11 mouse cellular contexts compared by ENCODE assay signal in the genomic region with DNA sequence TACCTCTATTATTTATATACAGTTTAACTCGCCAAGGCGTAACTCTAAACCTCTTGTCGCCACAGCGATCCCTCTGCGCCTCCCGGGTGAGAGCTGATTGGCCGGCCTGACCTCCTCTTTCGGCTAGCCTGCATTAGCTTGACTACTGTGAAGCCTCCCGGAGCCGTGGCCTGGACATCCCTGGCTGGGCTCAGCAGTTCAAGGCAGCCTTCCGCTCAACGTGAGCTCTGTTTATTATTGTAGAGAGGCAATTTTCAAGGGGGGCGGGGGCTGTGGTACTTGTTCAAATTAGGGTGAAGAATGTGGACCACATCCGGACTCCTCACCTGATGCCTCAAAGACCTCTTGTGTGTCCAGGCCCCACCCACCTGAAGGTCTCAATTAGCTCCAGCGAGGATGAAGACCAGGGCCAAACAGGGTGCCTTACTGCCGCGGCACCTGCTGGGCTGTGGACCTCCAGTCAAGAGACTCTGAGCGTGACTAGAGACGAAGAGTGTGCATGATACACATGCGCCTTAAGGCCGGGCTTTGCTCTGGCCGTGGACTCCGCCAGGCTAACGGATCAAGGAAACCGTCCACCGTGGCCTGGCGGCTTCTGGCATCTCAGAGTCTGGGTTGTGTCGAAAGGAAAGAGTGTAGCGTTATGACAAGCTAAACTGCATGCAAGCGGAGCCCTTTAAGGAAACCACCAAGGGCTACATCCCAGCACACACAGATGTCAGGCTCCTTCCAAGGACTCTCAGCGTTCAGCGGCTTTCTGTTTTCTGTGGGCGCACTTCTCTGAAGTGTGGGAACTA.
A peak's percentile ranks its signal among the peaks of the same experiment; 100 is the strongest.
DNase-seq lines count a peak whose midpoint lies in the region; ATAC-seq and TF ChIP-seq lines count a peak whose summit lies in the region.
"Had no signal": no experiment of that assay in that cellular context is flagged by ENCODE, and none has a peak within 500 bp of the region (broad histone marks: within the 10 kb centered on the region; RNA-seq: fewer than 3 reads in every experiment).

No protein-coding gene starts in this region.

- H3K36me3 ChIP-seq in heart, embryonic 12.5 days: no peaks in the 10 kb centered on the region
- H3K36me3 ChIP-seq in midbrain, embryonic 14.5 days (ENCODE audit: control insufficient read depth, insufficient read depth, low read length): no peaks in the 10 kb centered on the region
- no peaks in the 10 kb centered on the region for H3K36me3 ChIP-seq in midbrain, embryonic 13.5 days
- no peaks in the 10 kb centered on the region for H3K36me3 ChIP-seq in intestine, postnatal 0 days (ENCODE audit: control insufficient read depth, insufficient read depth)

- intact Hi-C loops in gastrocnemius, postnatal 14 days (cut with DNase I; ENCODE audit: low total_unique reads): loop anchor here (10.0 kb wide), 1 partner anchor 294 kb away; no protein-coding TSS in a partner anchor

- peak overlapping the region; percentile 49 for H3K4me2 ChIP-seq in heart, embryonic 12.5 days
- H3K4me2 ChIP-seq in midbrain, embryonic 14.5 days (ENCODE audit: low read length): no peak overlapping the region
- no peak overlapping the region for H3K4me2 ChIP-seq in midbrain, embryonic 13.5 days (replicated peaks)
- 0 out of 2 replicates have a peak overlapping the region, but pooled peaks have one; percentile 13 for H3K4me2 ChIP-seq in intestine, postnatal 0 days (replicated peaks; ENCODE audit: low read depth)

- no peak for TF ChIP-seq CTCF in intestine, postnatal 0 days (IDR thresholded peaks at IDR 0.05; ENCODE audit: low read depth)

- H3K27me3 ChIP-seq in heart, embryonic 12.5 days (replicated peaks): peaks cover 8% of the 10 kb centered on the region; the same call in 1 of the 2 replicates
- H3K27me3 ChIP-seq in midbrain, embryonic 14.5 days (ENCODE audit: control insufficient read depth, insufficient read depth, low read length): no peaks in the 10 kb centered on the region
- H3K27me3 ChIP-seq in midbrain, embryonic 13.5 days: peaks cover 3% of the 10 kb centered on the region; the same call in 1 of the 2 replicates
- H3K27me3 ChIP-seq in intestine, postnatal 0 days (replicated peaks; ENCODE audit: control insufficient read depth, insufficient read depth, low read length): no peaks in the 10 kb centered on the region

- peaks cover 19% of the 10 kb centered on the region for H3K4me1 ChIP-seq in heart, embryonic 12.5 days (replicated peaks)
- no peaks in the 10 kb centered on the region for H3K4me1 ChIP-seq in midbrain, embryonic 14.5 days (ENCODE audit: control insufficient read depth, insufficient read depth, low read length)
- H3K4me1 ChIP-seq in midbrain, embryonic 13.5 days (replicated peaks): peaks cover 8% of the 10 kb centered on the region; the same call in 1 of the 2 replicates
- no peaks in the 10 kb centered on the region for H3K4me1 ChIP-seq in intestine, postnatal 0 days (replicated peaks; ENCODE audit: control insufficient read depth, insufficient read depth, low read length)

- H3K9me3 ChIP-seq in heart, embryonic 12.5 days (replicated peaks): no peaks in the 10 kb centered on the region; the same call in 1 of the 2 replicates
- H3K9me3 ChIP-seq in midbrain, embryonic 14.5 days (ENCODE audit: control insufficient read depth, low read length): no peaks in the 10 kb centered on the region
- no peaks in the 10 kb centered on the region for H3K9me3 ChIP-seq in midbrain, embryonic 13.5 days
- no peaks in the 10 kb centered on the region for H3K9me3 ChIP-seq in intestine, postnatal 0 days (ENCODE audit: control insufficient read depth)

- H3K27ac ChIP-seq in heart, embryonic 12.5 days (ENCODE audit: poor library complexity, severe bottlenecking): no peak overlapping the region
- no peak overlapping the region for H3K27ac ChIP-seq in midbrain, embryonic 14.5 days (replicated peaks; ENCODE audit: low read depth, low read length)
- no peak overlapping the region for H3K27ac ChIP-seq in midbrain, embryonic 13.5 days
- H3K27ac ChIP-seq in intestine, postnatal 0 days (ENCODE audit: low read depth, low read length): no peak overlapping the region

- WGBS in heart, embryonic 12.5 days: 30% methylated on average over 33 of the region's 33 CpGs
- 48% methylated on average over 33 of the region's 33 CpGs for WGBS in midbrain, embryonic 14.5 days
- 47% methylated on average over 33 of the region's 33 CpGs for WGBS in midbrain, embryonic 13.5 days
- WGBS in intestine, postnatal 0 days: 33% methylated on average over 33 of the region's 33 CpGs

- H3K9ac ChIP-seq in heart, embryonic 12.5 days: no peak overlapping the region
- H3K9ac ChIP-seq in midbrain, embryonic 14.5 days (replicated peaks; ENCODE audit: low read length): no peak overlapping the region
- H3K9ac ChIP-seq in midbrain, embryonic 13.5 days (replicated peaks): no peak overlapping the region; the same call in 1 of the 2 replicates
- no peak overlapping the region for H3K9ac ChIP-seq in intestine, postnatal 0 days (ENCODE audit: low read depth, low read length)

- DNase-seq in heart, adult 8-10 months (ENCODE audit: low spot score): no peak
- peak; percentile 30 for DNase-seq in midbrain, embryonic 14.5 days
- peak; percentile 28 for DNase-seq in yolk sac, embryonic 10.5 days (ENCODE audit: low spot score)
- no peak for DNase-seq in gastrocnemius, postnatal 14 days
- DNase-seq in adrenal gland, adult 8-10 months: no peak
- DNase-seq: cerebellum, postnatal 10 days; layer of hippocampus, postnatal 36 days had no signal

- no peak overlapping the region for H3K4me3 ChIP-seq in heart, embryonic 12.5 days
- H3K4me3 ChIP-seq in midbrain, embryonic 14.5 days (replicated peaks; ENCODE audit: low read depth, low read length): no peak overlapping the region
- no peak overlapping the region for H3K4me3 ChIP-seq in midbrain, embryonic 13.5 days (replicated peaks)
- no peak overlapping the region for H3K4me3 ChIP-seq in intestine, postnatal 0 days (ENCODE audit: low read depth, low read length)
- H3K4me3 ChIP-seq: megakaryocyte, embryonic 14.5 days had no signal

- ATAC-seq in heart, embryonic 12.5 days (ENCODE audit: insufficient number of reproducible peaks, low FRiP score): no peak
- no peak for ATAC-seq in midbrain, embryonic 14.5 days (ENCODE audit: low FRiP score, low TSS enrichment)
- no peak for ATAC-seq in midbrain, embryonic 13.5 days
- no peak for ATAC-seq in intestine, postnatal 0 days

Comparison
In these comparisons a context has a peak if more than half of its experiments do, and no peak if none do; other contexts are left out.
1. H3K4me2 ChIP-seq: peak in heart, embryonic 12.5 days (single experiment) and intestine, postnatal 0 days (single experiment); none in midbrain, embryonic 14.5 days (single experiment) and midbrain, embryonic 13.5 days (single experiment).
2. DNase-seq: peak in midbrain, embryonic 14.5 days (single experiment) and yolk sac, embryonic 10.5 days (single experiment); none in heart, adult 8-10 months (single experiment), gastrocnemius, postnatal 14 days (single experiment) and adrenal gland, adult 8-10 months (single experiment).